Mouse (Mus musculus) small intestine, adult 2 months (tissue): ENCODE results near the gene Anxa4.

Source experiments
- CTCF ChIP-seq: fragments of 200-500 bp; IDR thresholded peaks from 2 replicates; pipeline ENCODE4 v1.5.1; 2012; ENCODE audit warnings: low read depth, mild to moderate bottlenecking, control low read depth, inconsistent platforms, low read length, moderate library complexity, mixed read lengths; ENCODE audit not compliant: insufficient replicate concordance, insufficient read length; ENCODE audit errors: extremely low read depth
- POLR2A ChIP-seq: fragments of 200-500 bp; IDR thresholded peaks from 2 replicates; pipeline ENCODE4 v1.6.1; 2012; ENCODE audit warnings: low read depth, mild to moderate bottlenecking, control low read depth, inconsistent platforms, low read length, moderate library complexity

DNA sequence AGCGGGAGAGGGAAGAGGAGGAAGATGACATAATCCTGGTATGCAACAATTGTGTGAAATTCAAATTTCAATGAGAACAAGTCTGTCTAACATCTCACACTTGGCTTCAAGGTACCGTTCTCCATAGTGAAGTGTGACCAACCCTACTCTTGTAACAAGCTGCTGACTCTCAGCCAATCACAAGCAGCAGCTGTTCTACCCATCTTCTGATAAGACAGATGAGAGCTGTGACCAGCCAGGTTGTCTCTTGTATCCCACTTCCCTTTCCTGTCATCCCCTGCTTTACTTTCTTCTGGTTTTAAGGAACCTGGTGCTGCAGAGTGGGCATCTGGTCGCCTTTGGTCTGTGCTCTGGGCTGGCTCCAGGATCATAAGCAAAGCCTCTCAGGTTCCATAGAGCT is 25.9 kb downstream of the Anxa4 start:
- TF ChIP-seq CTCF (no peak), POLR2A (no peak)
